Mouse (Mus musculus): ENCODE measurements around the gene Slc1a2. TPM values are rescaled to one million over a fixed set of nuclear protein-coding genes. Genes with fewer than 3 reads are reported as not detected.

Gene Slc1a2
- polyA plus RNA-seq, 1 experiment from 2014 or later = 19.8 TPM

GRCm38 (mm10) chr2:102795034-102795433 lies 136.6 kb downstream of the Slc1a2 start:
- Histone ChIP-seq H3K9ac (ENCODE audit: low read depth, low read length) (no peak overlapping the region), H3K27ac (ENCODE audit: low read depth, low read length) (no peak overlapping the region), H3K4me2 (replicated peaks; ENCODE audit: low read depth, low read length) (no peak overlapping the region), H3K9me3 (ENCODE audit: control insufficient read depth, low read length) (no peaks in the 10 kb centered on the region), H3K27me3 (ENCODE audit: control insufficient read depth, insufficient read depth, low read length) (no peaks in the 10 kb centered on the region), H3K36me3 (ENCODE audit: control insufficient read depth, insufficient read depth, low read length) (no peaks in the 10 kb centered on the region), H3K4me1 (replicated peaks; ENCODE audit: control insufficient read depth, insufficient read depth, low read length) (no peaks in the 10 kb centered on the region), H3K4me3 (ENCODE audit: low read depth, low read length) (no peak overlapping the region)
- WGBS = 95% methylated on average over 3 of the region's 3 CpGs
- DNase-seq (ENCODE audit: low spot score) = no peak
- no peak for ATAC-seq (ENCODE audit: low FRiP score)

- Histone ChIP-seq H3K4me3 (ENCODE audit: low read depth, low read length) (no peak overlapping the region), H3K9me3 (ENCODE audit: control insufficient read depth, low read length) (no peaks in the 10 kb centered on the region), H3K4me2 (replicated peaks; ENCODE audit: low read depth, low read length) (no peak overlapping the region), H3K36me3 (ENCODE audit: control insufficient read depth, insufficient read depth, low read length) (no peaks in the 10 kb centered on the region), H3K27ac (ENCODE audit: low read depth, low read length) (no peak overlapping the region), H3K4me1 (replicated peaks; ENCODE audit: control insufficient read depth, insufficient read depth, low read length) (no peaks in the 10 kb centered on the region), H3K9ac (ENCODE audit: low read depth, low read length) (no peak overlapping the region), H3K27me3 (ENCODE audit: control insufficient read depth, insufficient read depth, low read length) (no peaks in the 10 kb centered on the region)
- 60% methylated on average over 2 of the region's 2 CpGs for WGBS
- ATAC-seq (ENCODE audit: low FRiP score) = no peak
- no peak for DNase-seq (ENCODE audit: low spot score)
Observed at GRCm38 (mm10) chr2:102798149-102798548, 139.7 kb downstream of the Slc1a2 start.

GRCm38 (mm10) chr2:102801899-102802298 lies 143.4 kb downstream of the Slc1a2 start:
- Histone ChIP-seq H3K9ac (ENCODE audit: low read depth, low read length) (no peak overlapping the region), H3K4me1 (replicated peaks; ENCODE audit: control insufficient read depth, insufficient read depth, low read length) (no peaks in the 10 kb centered on the region), H3K27me3 (ENCODE audit: control insufficient read depth, insufficient read depth, low read length) (no peaks in the 10 kb centered on the region), H3K36me3 (ENCODE audit: control insufficient read depth, insufficient read depth, low read length) (no peaks in the 10 kb centered on the region), H3K4me3 (ENCODE audit: low read depth, low read length) (no peak overlapping the region), H3K9me3 (ENCODE audit: control insufficient read depth, low read length) (no peaks in the 10 kb centered on the region), H3K4me2 (replicated peaks; ENCODE audit: low read depth, low read length) (no peak overlapping the region), H3K27ac (ENCODE audit: low read depth, low read length) (no peak overlapping the region)
- DNase-seq (ENCODE audit: low spot score) (no peak), ATAC-seq (ENCODE audit: low FRiP score) (no peak)
- WGBS = 90% methylated on average over 1 of the region's 1 CpGs

GRCm38 (mm10) chr2:102804109-102804508 lies 145.7 kb downstream of the Slc1a2 start:
- WGBS = 64% methylated on average over 2 of the region's 2 CpGs
- ATAC-seq (ENCODE audit: low FRiP score) = no peak
- no peak overlapping the region for H3K9ac ChIP-seq (ENCODE audit: low read depth, low read length)

GRCm38 (mm10) chr2:102805283-102805682 lies 146.8 kb downstream of the Slc1a2 start:
- no peak for ATAC-seq (ENCODE audit: low FRiP score)
- no peak overlapping the region for H3K4me3 ChIP-seq (ENCODE audit: low read depth, low read length)
- WGBS = 80% methylated on average over 6 of the region's 6 CpGs

More at GRCm38 (mm10) chr2:102804109-102804508, 145.7 kb downstream of the Slc1a2 start:
- H3K9me3 ChIP-seq (ENCODE audit: control insufficient read depth, low read length) = no peaks in the 10 kb centered on the region
- H3K4me3 ChIP-seq (ENCODE audit: low read depth, low read length) = no peak overlapping the region
- no peak overlapping the region for H3K27ac ChIP-seq (ENCODE audit: low read depth, low read length)
- peak; percentile 36 for DNase-seq (ENCODE audit: low spot score)
- H3K4me2 ChIP-seq (replicated peaks; ENCODE audit: low read depth, low read length) = no peak overlapping the region
- no peaks in the 10 kb centered on the region for H3K36me3 ChIP-seq (ENCODE audit: control insufficient read depth, insufficient read depth, low read length)
- H3K4me1 ChIP-seq (replicated peaks; ENCODE audit: control insufficient read depth, insufficient read depth, low read length) = no peaks in the 10 kb centered on the region
- H3K27me3 ChIP-seq (ENCODE audit: control insufficient read depth, insufficient read depth, low read length) = no peaks in the 10 kb centered on the region

GRCm38 (mm10) chr2:102805761-102806496 lies 147.5 kb downstream of the Slc1a2 start:
- no peak overlapping the region for H3K4me3 ChIP-seq (ENCODE audit: low read depth, low read length)
- H3K36me3 ChIP-seq (ENCODE audit: control insufficient read depth, insufficient read depth, low read length) = no peaks in the 10 kb centered on the region
- H3K9ac ChIP-seq (ENCODE audit: low read depth, low read length) = no peak overlapping the region
- H3K4me1 ChIP-seq (replicated peaks; ENCODE audit: control insufficient read depth, insufficient read depth, low read length) = no peaks in the 10 kb centered on the region
- 89% methylated on average over 4 of the region's 4 CpGs for WGBS
- no peak overlapping the region for H3K27ac ChIP-seq (ENCODE audit: low read depth, low read length)
- H3K4me2 ChIP-seq (replicated peaks; ENCODE audit: low read depth, low read length) = no peak overlapping the region
- no peaks in the 10 kb centered on the region for H3K9me3 ChIP-seq (ENCODE audit: control insufficient read depth, low read length)
- no peaks in the 10 kb centered on the region for H3K27me3 ChIP-seq (ENCODE audit: control insufficient read depth, insufficient read depth, low read length)
- ATAC-seq (ENCODE audit: low FRiP score) = no peak
- DNase-seq (ENCODE audit: low spot score) = no peak

More at GRCm38 (mm10) chr2:102805283-102805682, 146.8 kb downstream of the Slc1a2 start:
- Histone ChIP-seq H3K4me1 (replicated peaks; ENCODE audit: control insufficient read depth, insufficient read depth, low read length) (no peaks in the 10 kb centered on the region), H3K27ac (ENCODE audit: low read depth, low read length) (no peak overlapping the region), H3K9me3 (ENCODE audit: control insufficient read depth, low read length) (no peaks in the 10 kb centered on the region), H3K27me3 (ENCODE audit: control insufficient read depth, insufficient read depth, low read length) (no peaks in the 10 kb centered on the region), H3K9ac (ENCODE audit: low read depth, low read length) (no peak overlapping the region), H3K4me2 (replicated peaks; ENCODE audit: low read depth, low read length) (no peak overlapping the region), H3K36me3 (ENCODE audit: control insufficient read depth, insufficient read depth, low read length) (no peaks in the 10 kb centered on the region)
- DNase-seq (ENCODE audit: low spot score) = no peak

GRCm38 (mm10) chr2:102807633-102808032 lies 149.2 kb downstream of the Slc1a2 start:
- H3K27ac ChIP-seq (ENCODE audit: low read depth, low read length) = no peak overlapping the region
- WGBS = 67% methylated on average over 3 of the region's 3 CpGs
- DNase-seq (ENCODE audit: low spot score) = no peak

GRCm38 (mm10) chr2:102809436-102809835 lies 151.0 kb downstream of the Slc1a2 start:
- H3K9me3 ChIP-seq (ENCODE audit: control insufficient read depth, low read length) = no peaks in the 10 kb centered on the region
- no peaks in the 10 kb centered on the region for H3K27me3 ChIP-seq (ENCODE audit: control insufficient read depth, insufficient read depth, low read length)
- no peak for ATAC-seq (ENCODE audit: low FRiP score)
- H3K36me3 ChIP-seq (ENCODE audit: control insufficient read depth, insufficient read depth, low read length) = no peaks in the 10 kb centered on the region
- H3K4me3 ChIP-seq (ENCODE audit: low read depth, low read length) = no peak overlapping the region
- no peak for DNase-seq (ENCODE audit: low spot score)
- H3K9ac ChIP-seq (ENCODE audit: low read depth, low read length) = no peak overlapping the region
- no peak overlapping the region for H3K27ac ChIP-seq (ENCODE audit: low read depth, low read length)
- 81% methylated on average over 1 of the region's 1 CpGs for WGBS
- H3K4me1 ChIP-seq (replicated peaks; ENCODE audit: control insufficient read depth, insufficient read depth, low read length) = no peaks in the 10 kb centered on the region
- H3K4me2 ChIP-seq (replicated peaks; ENCODE audit: low read depth, low read length) = no peak overlapping the region

More at GRCm38 (mm10) chr2:102807633-102808032, 149.2 kb downstream of the Slc1a2 start:
- H3K9me3 ChIP-seq (ENCODE audit: control insufficient read depth, low read length) = no peaks in the 10 kb centered on the region
- H3K36me3 ChIP-seq (ENCODE audit: control insufficient read depth, insufficient read depth, low read length) = no peaks in the 10 kb centered on the region
- no peaks in the 10 kb centered on the region for H3K27me3 ChIP-seq (ENCODE audit: control insufficient read depth, insufficient read depth, low read length)
- H3K4me2 ChIP-seq (replicated peaks; ENCODE audit: low read depth, low read length) = no peak overlapping the region
- H3K4me1 ChIP-seq (replicated peaks; ENCODE audit: control insufficient read depth, insufficient read depth, low read length) = no peaks in the 10 kb centered on the region
- ATAC-seq (ENCODE audit: low FRiP score) = no peak
- no peak overlapping the region for H3K9ac ChIP-seq (ENCODE audit: low read depth, low read length)
- H3K4me3 ChIP-seq (ENCODE audit: low read depth, low read length) = no peak overlapping the region

GRCm38 (mm10) chr2:102812756-102813155 lies 154.3 kb downstream of the Slc1a2 start:
- H3K4me2 ChIP-seq (replicated peaks; ENCODE audit: low read depth, low read length) = no peak overlapping the region
- ATAC-seq (ENCODE audit: low FRiP score) (no peak), DNase-seq (ENCODE audit: low spot score) (no peak)
- H3K4me1 ChIP-seq (replicated peaks; ENCODE audit: control insufficient read depth, insufficient read depth, low read length) = no peaks in the 10 kb centered on the region
- H3K9ac ChIP-seq (ENCODE audit: low read depth, low read length) = no peak overlapping the region
- H3K4me3 ChIP-seq (ENCODE audit: low read depth, low read length) = no peak overlapping the region
- no peaks in the 10 kb centered on the region for H3K9me3 ChIP-seq (ENCODE audit: control insufficient read depth, low read length)
- no peaks in the 10 kb centered on the region for H3K36me3 ChIP-seq (ENCODE audit: control insufficient read depth, insufficient read depth, low read length)
- H3K27ac ChIP-seq (ENCODE audit: low read depth, low read length) = no peak overlapping the region
- H3K27me3 ChIP-seq (ENCODE audit: control insufficient read depth, insufficient read depth, low read length) = no peaks in the 10 kb centered on the region
- 79% methylated on average over 4 of the region's 4 CpGs for WGBS

Measured in hindbrain, embryonic 11.5 days (tissue).